Mouse (Mus musculus) splenic B cell, adult 2 months (primary cell): ENCODE data around the gene Ccdc33.

Experiments used
- DNase-seq: peaks from one replicate; pipeline ENCODE4 v3.0.0-alpha.2; 2011; ENCODE audit warnings: low read depth, low spot score
- H3K27me3 ChIP-seq: 2 replicates; pipeline ENCODE4 v1.6.1; 2012; ENCODE audit warnings: mild to moderate bottlenecking, low read length, moderate library complexity, mixed read lengths; ENCODE audit not compliant: control insufficient read depth, poor library complexity, insufficient read depth, severe bottlenecking
- H3K36me3 ChIP-seq: 2 replicates; pipeline ENCODE4 v1.6.1; 2012; ENCODE audit warnings: mild to moderate bottlenecking, low read length, moderate library complexity, mixed read lengths; ENCODE audit not compliant: control insufficient read depth, poor library complexity, insufficient read depth, severe bottlenecking

Gene Ccdc33

GRCm38 (mm10) chr9:58009588-58009987 lies 109.0 kb downstream of the Ccdc33 start:
- peak; percentile 34 for DNase-seq

DNA sequence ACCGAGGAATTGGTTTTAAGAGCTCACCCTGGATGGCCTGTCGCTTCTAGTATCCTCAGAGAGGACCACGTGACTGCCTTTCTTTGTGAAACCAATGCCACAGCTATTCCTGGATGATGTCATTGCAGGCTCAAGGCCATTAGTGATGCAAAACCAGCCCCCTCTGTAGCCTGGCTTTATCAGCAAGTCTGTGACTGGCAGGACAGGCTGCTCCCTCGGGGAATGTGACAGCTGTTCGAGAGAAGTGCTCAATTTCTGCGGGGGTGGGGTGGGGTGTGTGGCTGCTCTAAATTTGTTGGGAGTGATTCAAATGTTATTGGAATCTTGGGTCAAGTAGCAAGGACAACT lies 109.6 kb downstream of the Ccdc33 start:
- DNase-seq: no peak
- H3K36me3 ChIP-seq: no peaks in the 10 kb centered on the region
- H3K27me3 ChIP-seq: no peaks in the 10 kb centered on the region

More at GRCm38 (mm10) chr9:58009588-58009987, 109.0 kb downstream of the Ccdc33 start:
- no peaks in the 10 kb centered on the region for H3K27me3 ChIP-seq
- H3K36me3 ChIP-seq: no peaks in the 10 kb centered on the region

GRCm38 (mm10) chr9:58008336-58009014 lies 110.1 kb downstream of the Ccdc33 start:
- Histone ChIP-seq H3K36me3 (no peaks in the 10 kb centered on the region), H3K27me3 (no peaks in the 10 kb centered on the region)
- DNase-seq: no peak

- Histone ChIP-seq H3K27me3 (no peaks in the 10 kb centered on the region), H3K36me3 (no peaks in the 10 kb centered on the region)
- peak; percentile 42 for DNase-seq
Observed at GRCm38 (mm10) chr9:58005753-58006461, 112.7 kb downstream of the Ccdc33 start, which contains the start of gene Cyp11a1. Gene Cyp11a1, plus strand, starts transcription at chr9:58006411.

DNA sequence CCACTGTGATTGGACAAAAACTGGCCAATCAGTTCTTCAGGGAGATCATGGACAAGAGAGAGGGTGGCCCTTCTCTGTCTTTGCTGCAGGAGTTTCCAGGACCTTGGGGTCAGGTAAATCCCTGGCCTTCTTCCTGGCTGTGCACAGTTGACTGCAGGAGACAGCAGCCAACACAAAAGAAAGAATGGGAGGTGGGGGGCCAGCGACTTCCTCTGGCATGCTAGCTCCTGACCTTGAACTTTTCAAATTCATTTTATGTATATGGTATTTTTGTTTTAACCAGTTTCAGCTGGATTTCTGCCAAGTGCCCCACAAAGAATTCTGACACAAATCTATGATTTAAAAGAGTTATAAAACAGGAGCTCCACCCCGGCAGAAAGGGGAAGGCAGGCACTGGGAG lies 115.4 kb downstream of the Ccdc33 start:
- no peak for DNase-seq
- H3K27me3 ChIP-seq: no peaks in the 10 kb centered on the region
- H3K36me3 ChIP-seq: no peaks in the 10 kb centered on the region

DNA sequence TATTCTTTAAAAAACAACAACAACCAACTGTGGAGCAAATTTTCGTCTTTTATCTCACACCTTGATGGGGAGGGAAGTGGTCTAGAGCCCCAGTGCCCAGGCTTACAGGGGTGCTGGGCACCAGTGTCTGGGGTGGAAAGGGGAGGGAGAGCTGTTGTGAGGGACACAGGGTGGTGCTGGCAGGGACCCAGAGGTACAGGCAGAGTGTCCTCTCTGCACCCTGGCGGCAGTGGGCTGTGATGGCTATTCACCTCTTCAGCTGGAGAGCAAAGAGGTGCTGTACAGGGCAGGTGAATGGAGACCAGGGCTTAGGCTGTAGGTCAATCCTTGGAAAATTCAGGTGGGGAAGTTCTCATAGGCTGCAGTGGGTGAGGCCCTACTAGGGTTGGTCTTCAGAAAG lies 118.9 kb downstream of the Ccdc33 start:
- H3K27me3 ChIP-seq: no peaks in the 10 kb centered on the region
- H3K36me3 ChIP-seq: no peaks in the 10 kb centered on the region
- no peak for DNase-seq

DNA sequence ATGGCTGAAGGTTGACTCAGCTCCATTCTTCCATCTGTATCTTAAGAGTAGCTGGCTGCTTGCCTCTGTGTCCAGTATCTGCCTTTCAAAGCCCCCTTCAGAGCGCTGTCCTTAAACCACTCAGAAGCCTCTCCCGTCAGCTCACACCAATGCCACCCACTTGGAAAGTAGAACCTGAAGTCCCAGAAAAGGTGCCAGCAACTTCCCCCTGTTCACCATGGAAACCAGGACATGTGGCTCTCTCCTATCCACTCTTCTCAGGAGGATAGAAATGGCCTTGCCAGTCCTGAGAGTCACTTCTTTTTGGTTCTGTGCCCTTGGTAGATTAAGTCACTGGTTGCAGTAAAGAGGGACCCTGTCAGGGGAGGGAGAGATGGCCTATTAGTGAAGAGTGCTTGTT lies 119.9 kb downstream of the Ccdc33 start:
- Histone ChIP-seq H3K36me3 (no peaks in the 10 kb centered on the region), H3K27me3 (no peaks in the 10 kb centered on the region)
- no peak for DNase-seq

GRCm38 (mm10) chr9:57998032-57998659 lies 120.5 kb downstream of the Ccdc33 start:
- Histone ChIP-seq H3K27me3 (no peaks in the 10 kb centered on the region), H3K36me3 (no peaks in the 10 kb centered on the region)
- DNase-seq: peak; percentile 89

DNA sequence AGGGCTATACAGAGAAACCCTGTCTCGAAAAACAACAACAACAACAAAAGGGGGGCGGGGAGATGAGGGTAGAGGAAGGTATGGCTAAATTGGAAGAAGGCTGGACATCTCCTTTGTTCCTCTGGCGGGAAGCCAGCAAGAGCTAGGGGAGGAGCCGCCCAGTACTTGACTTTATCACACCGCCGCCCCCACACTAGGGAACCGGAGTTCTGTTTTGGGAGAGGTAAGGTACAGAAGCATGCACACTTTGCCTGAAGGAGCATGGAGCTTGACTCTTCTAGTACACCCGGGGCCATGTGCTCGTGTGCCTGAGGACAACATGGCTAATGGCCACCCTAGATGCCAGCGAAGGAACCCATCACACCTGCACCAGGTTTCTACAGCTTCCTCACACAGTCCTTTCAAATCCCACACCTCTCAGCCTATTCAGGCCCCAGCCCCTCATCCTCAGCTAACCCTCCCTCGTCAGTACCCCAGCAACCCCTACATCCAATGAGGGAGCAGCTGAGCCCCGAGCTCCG lies 121.1 kb downstream of the Ccdc33 start:
- H3K27me3 ChIP-seq: no peaks in the 10 kb centered on the region
- no peak for DNase-seq
- no peaks in the 10 kb centered on the region for H3K36me3 ChIP-seq

- Histone ChIP-seq H3K27me3 (no peaks in the 10 kb centered on the region), H3K36me3 (no peaks in the 10 kb centered on the region)
- DNase-seq: peak; percentile 70
Observed at GRCm38 (mm10) chr9:57995282-57995681, 123.3 kb downstream of the Ccdc33 start.

GRCm38 (mm10) chr9:57992781-57993591 lies 125.6 kb downstream of the Ccdc33 start:
- Histone ChIP-seq H3K36me3 (no peaks in the 10 kb centered on the region), H3K27me3 (no peaks in the 10 kb centered on the region)
- DNase-seq: no peak

- Histone ChIP-seq H3K36me3 (no peaks in the 10 kb centered on the region), H3K27me3 (no peaks in the 10 kb centered on the region)
- no peak for DNase-seq
Observed at GRCm38 (mm10) chr9:57992060-57992459, 126.6 kb downstream of the Ccdc33 start.

- peak; percentile 85 for DNase-seq
- Histone ChIP-seq H3K27me3 (no peaks in the 10 kb centered on the region), H3K36me3 (no peaks in the 10 kb centered on the region)
Observed at GRCm38 (mm10) chr9:57990438-57991110, 128.0 kb downstream of the Ccdc33 start.

DNA sequence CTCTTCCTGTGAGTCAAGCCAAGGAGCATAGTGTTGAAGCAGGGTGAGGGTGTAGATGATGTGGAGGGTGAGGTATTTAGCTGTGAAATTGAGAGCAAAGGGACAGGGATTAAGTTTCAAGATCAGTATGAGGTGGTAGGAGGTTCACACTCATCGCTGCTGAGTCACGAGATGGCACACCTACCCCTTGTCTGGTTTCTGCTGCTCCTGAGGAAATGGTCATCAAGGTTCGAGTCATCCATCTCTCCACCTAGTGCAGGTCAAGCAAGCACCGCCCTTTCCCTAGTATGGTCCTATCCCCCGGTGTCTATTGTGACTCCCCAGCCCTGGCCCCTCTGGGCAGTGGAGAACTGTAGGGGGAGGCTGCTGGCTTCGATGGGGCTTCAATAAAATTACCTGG lies 129.3 kb downstream of the Ccdc33 start:
- Histone ChIP-seq H3K27me3 (no peaks in the 10 kb centered on the region), H3K36me3 (no peaks in the 10 kb centered on the region)
- no peak for DNase-seq
